ENCODE assay signal across 15 mouse cellular contexts in the genomic region with DNA sequence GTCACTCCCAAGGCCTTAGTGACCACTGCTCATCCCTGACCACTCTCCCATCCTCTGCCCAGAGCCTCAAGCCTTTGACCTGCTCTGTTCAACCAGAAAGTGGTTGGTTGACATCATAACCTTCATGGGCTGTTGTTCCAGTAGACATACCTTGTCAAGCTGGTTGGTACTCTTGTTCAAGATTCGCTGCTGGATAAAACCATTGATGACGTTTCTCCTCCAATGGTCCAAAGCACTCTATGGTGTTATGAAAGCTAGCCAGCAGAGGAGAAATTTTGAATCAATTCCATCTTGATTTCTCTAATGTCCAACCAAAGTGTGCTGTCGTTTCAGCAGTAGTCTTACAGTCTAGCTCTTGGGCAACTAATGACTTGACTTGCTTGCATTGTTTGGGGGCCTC.
"Had no signal": no experiment of that assay in that cellular context is flagged by ENCODE, and none has a peak within 500 bp of the region (broad histone marks: within the 10 kb centered on the region; RNA-seq: fewer than 3 reads in every experiment).

No protein-coding gene starts in this region.

- DNase-seq: retina, postnatal 1 day; right cerebral cortex, adult 18-20 months; right cerebral cortex, postnatal 14 days; right cerebral cortex, postnatal 25 days; right cerebral cortex, postnatal 4 days; spleen, adult 18-20 months; thymus, adult 18-20 months; thymus, adult 2 months; thymus, postnatal 25 days; thymus, postnatal 36 days; thymus, postnatal 4 days had no signal

- H3K27ac ChIP-seq: neural tube, embryonic 13.5 days; neural tube, embryonic 15.5 days; stomach, embryonic 15.5 days; stomach, postnatal 0 days had no signal

- H3K4me3 ChIP-seq: neural tube, embryonic 13.5 days; neural tube, embryonic 15.5 days; stomach, embryonic 15.5 days had no signal

- H3K9me3 ChIP-seq: neural tube, embryonic 13.5 days; neural tube, embryonic 15.5 days; stomach, embryonic 15.5 days had no signal

- H3K36me3 ChIP-seq: neural tube, embryonic 13.5 days; neural tube, embryonic 15.5 days; stomach, embryonic 15.5 days had no signal

- H3K4me2 ChIP-seq: neural tube, embryonic 13.5 days; neural tube, embryonic 15.5 days; stomach, embryonic 15.5 days had no signal

- H3K9ac ChIP-seq: neural tube, embryonic 13.5 days; neural tube, embryonic 15.5 days; stomach, embryonic 15.5 days had no signal

- H3K27me3 ChIP-seq: neural tube, embryonic 13.5 days; neural tube, embryonic 15.5 days; stomach, embryonic 15.5 days had no signal
